Mouse (Mus musculus): ENCODE results near the gene Mpp6.

Mpp6 gene

GRCm38 (mm10) chr6:50228180-50228579 lies 118.1 kb downstream of the Mpp6 start:
- no peak for DNase-seq (ENCODE audit: low spot score)

- no peak for DNase-seq (ENCODE audit: low spot score)
Measured at GRCm38 (mm10) chr6:50231288-50231687, 121.2 kb downstream of the Mpp6 start.

- no peak for DNase-seq (ENCODE audit: low spot score)
Measured at GRCm38 (mm10) chr6:50232984-50233383, 122.9 kb downstream of the Mpp6 start.

- no peak for DNase-seq (ENCODE audit: low spot score)
Measured at GRCm38 (mm10) chr6:50237963-50238362, 127.9 kb downstream of the Mpp6 start.

GRCm38 (mm10) chr6:50239902-50240301 lies 129.9 kb downstream of the Mpp6 start:
- no peak for DNase-seq (ENCODE audit: low spot score)

- DNase-seq (ENCODE audit: low spot score): no peak
Measured at GRCm38 (mm10) chr6:50240437-50240836, 130.4 kb downstream of the Mpp6 start.

GRCm38 (mm10) chr6:50244126-50244525 lies 134.1 kb downstream of the Mpp6 start:
- DNase-seq (ENCODE audit: low spot score): no peak

GRCm38 (mm10) chr6:50244967-50245366 lies 134.9 kb downstream of the Mpp6 start:
- no peak for DNase-seq (ENCODE audit: low spot score)

GRCm38 (mm10) chr6:50247356-50247755 lies 137.3 kb downstream of the Mpp6 start:
- no peak for DNase-seq (ENCODE audit: low spot score)

- no peak for DNase-seq (ENCODE audit: low spot score)
Measured at GRCm38 (mm10) chr6:50247791-50248190, 137.8 kb downstream of the Mpp6 start.
